Mouse (Mus musculus): ENCODE data around the gene Rpl7l1. TPM values are rescaled to one million over a fixed set of nuclear protein-coding genes. Genes with fewer than 3 reads are reported as not detected.

Gene Rpl7l1
- polyA plus RNA-seq, 1 experiment: 38.4 TPM

GRCm38 (mm10) chr17:46814497-46814896 lies 32.0 kb upstream of the Rpl7l1 start:
- H3K4me3 ChIP-seq (ENCODE audit: insufficient read depth, low read depth, low read length): no peak overlapping the region
- H3K27ac ChIP-seq (ENCODE audit: insufficient read depth, low read depth, low read length): no peak overlapping the region
- 94% methylated on average over 6 of the region's 6 CpGs for WGBS
- H3K4me1 ChIP-seq (ENCODE audit: control insufficient read depth, insufficient read depth, low read length): no peaks in the 10 kb centered on the region
- DNase-seq: no peak
- no peaks in the 10 kb centered on the region; the same call in 1 of the 2 replicates for H3K36me3 ChIP-seq (ENCODE audit: control insufficient read depth, insufficient read depth, low read length)
- no peaks in the 10 kb centered on the region for H3K27me3 ChIP-seq (replicated peaks; ENCODE audit: control insufficient read depth, insufficient read depth, low read length)
- TF ChIP-seq POLR2A (IDR thresholded peaks at IDR 0.05; ENCODE audit: low read depth, low read length): no peak
- TF ChIP-seq CTCF (conservative IDR thresholded peaks at IDR 0.05; ENCODE audit: insufficient read depth, insufficient read length, low read depth, low read length): no peak

GRCm38 (mm10) chr17:46813637-46814036 lies 31.2 kb upstream of the Rpl7l1 start:
- TF ChIP-seq POLR2A (IDR thresholded peaks at IDR 0.05; ENCODE audit: low read depth, low read length) (no peak), CTCF (conservative IDR thresholded peaks at IDR 0.05; ENCODE audit: insufficient read depth, insufficient read length, low read depth, low read length) (no peak)
- H3K4me3 ChIP-seq (ENCODE audit: insufficient read depth, low read depth, low read length): no peak overlapping the region
- no peak overlapping the region for H3K27ac ChIP-seq (ENCODE audit: insufficient read depth, low read depth, low read length)
- H3K4me1 ChIP-seq (ENCODE audit: control insufficient read depth, insufficient read depth, low read length): no peaks in the 10 kb centered on the region
- H3K36me3 ChIP-seq (ENCODE audit: control insufficient read depth, insufficient read depth, low read length): no peaks in the 10 kb centered on the region; the same call in 1 of the 2 replicates
- WGBS: 75% methylated on average over 8 of the region's 8 CpGs
- H3K27me3 ChIP-seq (replicated peaks; ENCODE audit: control insufficient read depth, insufficient read depth, low read length): no peaks in the 10 kb centered on the region
- no peak for DNase-seq

GRCm38 (mm10) chr17:46812442-46812841 lies 30.0 kb upstream of the Rpl7l1 start:
- no peaks in the 10 kb centered on the region for H3K4me1 ChIP-seq (ENCODE audit: control insufficient read depth, insufficient read depth, low read length)
- no peak overlapping the region for H3K27ac ChIP-seq (ENCODE audit: insufficient read depth, low read depth, low read length)
- no peaks in the 10 kb centered on the region for H3K27me3 ChIP-seq (replicated peaks; ENCODE audit: control insufficient read depth, insufficient read depth, low read length)
- peaks cover 1% of the 10 kb centered on the region; the same call in 1 of the 2 replicates for H3K36me3 ChIP-seq (ENCODE audit: control insufficient read depth, insufficient read depth, low read length)
- no peak for DNase-seq
- H3K4me3 ChIP-seq (ENCODE audit: insufficient read depth, low read depth, low read length): no peak overlapping the region
- TF ChIP-seq CTCF (conservative IDR thresholded peaks at IDR 0.05; ENCODE audit: insufficient read depth, insufficient read length, low read depth, low read length) (no peak), POLR2A (IDR thresholded peaks at IDR 0.05; ENCODE audit: low read depth, low read length) (no peak)
- 92% methylated on average over 1 of the region's 1 CpGs for WGBS

- TF ChIP-seq CTCF (conservative IDR thresholded peaks at IDR 0.05; ENCODE audit: insufficient read depth, insufficient read length, low read depth, low read length): no peak
- TF ChIP-seq POLR2A (IDR thresholded peaks at IDR 0.05; ENCODE audit: low read depth, low read length): no peak
- Histone ChIP-seq H3K4me3 (ENCODE audit: insufficient read depth, low read depth, low read length) (no peak overlapping the region), H3K27me3 (replicated peaks; ENCODE audit: control insufficient read depth, insufficient read depth, low read length) (no peaks in the 10 kb centered on the region), H3K27ac (ENCODE audit: insufficient read depth, low read depth, low read length) (no peak overlapping the region), H3K4me1 (ENCODE audit: control insufficient read depth, insufficient read depth, low read length) (no peaks in the 10 kb centered on the region), H3K36me3 (ENCODE audit: control insufficient read depth, insufficient read depth, low read length) (peaks cover 1% of the 10 kb centered on the region; the same call in 1 of the 2 replicates)
- WGBS: 97% methylated on average over 3 of the region's 3 CpGs
- no peak for DNase-seq
Observed at GRCm38 (mm10) chr17:46810672-46811071, 28.2 kb upstream of the Rpl7l1 start.

GRCm38 (mm10) chr17:46809131-46809830 lies 26.8 kb upstream of the Rpl7l1 start:
- Histone ChIP-seq H3K4me3 (ENCODE audit: insufficient read depth, low read depth, low read length) (no peak overlapping the region), H3K27ac (ENCODE audit: insufficient read depth, low read depth, low read length) (no peak overlapping the region), H3K27me3 (replicated peaks; ENCODE audit: control insufficient read depth, insufficient read depth, low read length) (no peaks in the 10 kb centered on the region), H3K36me3 (ENCODE audit: control insufficient read depth, insufficient read depth, low read length) (peaks cover 1% of the 10 kb centered on the region; the same call in 1 of the 2 replicates), H3K4me1 (ENCODE audit: control insufficient read depth, insufficient read depth, low read length) (no peaks in the 10 kb centered on the region)
- WGBS: 75% methylated on average over 6 of the region's 6 CpGs
- TF ChIP-seq POLR2A (IDR thresholded peaks at IDR 0.05; ENCODE audit: low read depth, low read length) (no peak), CTCF (conservative IDR thresholded peaks at IDR 0.05; ENCODE audit: insufficient read depth, insufficient read length, low read depth, low read length) (no peak)
- DNase-seq: peak; percentile 11

GRCm38 (mm10) chr17:46808376-46808775 lies 25.9 kb upstream of the Rpl7l1 start:
- peaks cover 1% of the 10 kb centered on the region; the same call in 1 of the 2 replicates for H3K36me3 ChIP-seq (ENCODE audit: control insufficient read depth, insufficient read depth, low read length)
- H3K4me3 ChIP-seq (ENCODE audit: insufficient read depth, low read depth, low read length): no peak overlapping the region
- H3K27ac ChIP-seq (ENCODE audit: insufficient read depth, low read depth, low read length): no peak overlapping the region
- no peaks in the 10 kb centered on the region for H3K27me3 ChIP-seq (replicated peaks; ENCODE audit: control insufficient read depth, insufficient read depth, low read length)
- TF ChIP-seq CTCF (conservative IDR thresholded peaks at IDR 0.05; ENCODE audit: insufficient read depth, insufficient read length, low read depth, low read length): no peak
- TF ChIP-seq POLR2A (IDR thresholded peaks at IDR 0.05; ENCODE audit: low read depth, low read length): no peak
- no peaks in the 10 kb centered on the region for H3K4me1 ChIP-seq (ENCODE audit: control insufficient read depth, insufficient read depth, low read length)
- 75% methylated on average over 10 of the region's 10 CpGs for WGBS
- DNase-seq: no peak

- TF ChIP-seq POLR2A (IDR thresholded peaks at IDR 0.05; ENCODE audit: low read depth, low read length) (no peak), CTCF (conservative IDR thresholded peaks at IDR 0.05; ENCODE audit: insufficient read depth, insufficient read length, low read depth, low read length) (no peak)
- Histone ChIP-seq H3K27me3 (replicated peaks; ENCODE audit: control insufficient read depth, insufficient read depth, low read length) (no peaks in the 10 kb centered on the region), H3K27ac (ENCODE audit: insufficient read depth, low read depth, low read length) (no peak overlapping the region), H3K4me1 (ENCODE audit: control insufficient read depth, insufficient read depth, low read length) (no peaks in the 10 kb centered on the region), H3K36me3 (ENCODE audit: control insufficient read depth, insufficient read depth, low read length) (peaks cover 8% of the 10 kb centered on the region), H3K4me3 (ENCODE audit: insufficient read depth, low read depth, low read length) (no peak overlapping the region)
- no peak for DNase-seq
- WGBS: 74% methylated on average over 6 of the region's 6 CpGs
Observed at GRCm38 (mm10) chr17:46801761-46802160, 19.3 kb upstream of the Rpl7l1 start.

Data from kidney, adult 2 months (tissue).